ENCODE assay signal across 17 mouse cellular contexts in the genomic region with DNA sequence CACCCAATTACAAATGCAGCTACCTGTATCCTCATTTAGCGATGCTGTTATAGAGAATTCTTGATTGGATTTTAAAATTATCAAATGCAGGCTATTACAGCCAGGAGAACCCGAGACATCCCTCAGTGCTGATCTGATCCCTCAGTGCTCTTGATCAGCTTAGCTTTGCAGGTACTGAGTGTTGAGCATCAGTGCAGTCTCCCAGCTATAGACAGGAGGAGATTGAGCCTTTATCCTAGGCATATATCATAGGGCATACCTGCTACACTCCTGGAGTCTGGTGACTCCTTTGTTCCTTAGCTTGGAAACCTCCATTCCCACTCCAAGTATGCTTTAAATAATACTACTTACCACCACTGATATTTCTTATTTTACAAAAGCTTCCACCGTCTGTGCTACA.
"Had no signal": no experiment of that assay in that cellular context is flagged by ENCODE, and none has a peak within 500 bp of the region (broad histone marks: within the 10 kb centered on the region; RNA-seq: fewer than 3 reads in every experiment).

No protein-coding gene starts in this region.

- H3K4me2 ChIP-seq: lung, embryonic 15.5 days; midbrain, embryonic 11.5 days; midbrain, embryonic 13.5 days; neural tube, embryonic 12.5 days; stomach, embryonic 15.5 days had no signal

- H3K4me3 ChIP-seq: lung, embryonic 15.5 days; megakaryocyte, embryonic 14.5 days; midbrain, embryonic 13.5 days; neural tube, embryonic 12.5 days; stomach, embryonic 15.5 days had no signal

- H3K9me3 ChIP-seq: lung, embryonic 15.5 days; megakaryocyte, embryonic 14.5 days; midbrain, embryonic 13.5 days; neural tube, embryonic 12.5 days; stomach, embryonic 15.5 days had no signal

- H3K4me1 ChIP-seq: lung, embryonic 15.5 days; megakaryocyte, embryonic 14.5 days; stomach, embryonic 15.5 days had no signal

- ATAC-seq: liver, postnatal 0 days; lung, postnatal 0 days; midbrain, embryonic 13.5 days had no signal

- H3K27me3 ChIP-seq: lung, embryonic 15.5 days; midbrain, embryonic 13.5 days; neural tube, embryonic 12.5 days; stomach, embryonic 15.5 days had no signal

- H3K36me3 ChIP-seq: lung, embryonic 15.5 days; midbrain, embryonic 13.5 days; neural tube, embryonic 12.5 days; stomach, embryonic 15.5 days had no signal

- H3K9ac ChIP-seq: liver, postnatal 0 days; lung, embryonic 15.5 days; midbrain, embryonic 13.5 days; neural tube, embryonic 12.5 days; stomach, embryonic 15.5 days had no signal

- DNase-seq: liver, postnatal 0 days; lung, adult 2 months; lung, postnatal 14 days; lung, postnatal 36 days; right cerebral cortex, postnatal 14 days; thymus, adult 2 months; thymus, postnatal 25 days; thymus, postnatal 4 days had no signal

- H3K27ac ChIP-seq: lung, embryonic 15.5 days; macrophage; midbrain, embryonic 13.5 days; neural tube, embryonic 12.5 days; stomach, embryonic 15.5 days; stomach, postnatal 0 days had no signal
